Mouse (Mus musculus): ENCODE measurements around the gene Hcrtr2.

DNA sequence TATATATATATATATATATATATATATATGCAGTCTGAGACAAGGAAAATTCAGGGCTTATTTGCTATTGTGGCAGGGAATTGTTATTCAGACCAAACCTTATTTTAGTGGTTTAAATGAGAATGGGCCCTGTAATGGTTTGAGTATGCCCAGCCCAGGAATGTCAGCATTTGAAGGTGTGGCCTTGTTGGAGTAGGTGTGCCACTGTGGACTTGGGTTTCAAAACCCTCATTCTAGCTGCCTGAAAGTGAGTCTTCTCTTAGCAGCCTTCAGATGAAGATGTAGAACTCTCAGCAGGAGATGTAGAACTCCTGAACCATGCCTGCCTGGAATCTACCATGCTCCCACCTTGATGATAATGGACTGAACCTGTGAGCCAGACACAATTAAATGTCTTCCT, 9.7 kb downstream of the Hcrtr2 start:
- TF ChIP-seq ZC3H11A (IDR thresholded peaks at IDR 0.05; ENCODE audit: borderline replicate concordance, low read depth, low read length) (no peak), CHD2 (IDR thresholded peaks at IDR 0.05; ENCODE audit: low read depth, low read length) (no peak), ZNF384 (IDR thresholded peaks at IDR 0.05; ENCODE audit: low read depth, low read length) (no peak), HCFC1 (IDR thresholded peaks at IDR 0.05; ENCODE audit: borderline replicate concordance, insufficient read depth, low read length) (no peak)

Measured in ES-E14 (cell line).